Mouse (Mus musculus): ENCODE results near the gene Man2b2.

Gene Man2b2

DNA sequence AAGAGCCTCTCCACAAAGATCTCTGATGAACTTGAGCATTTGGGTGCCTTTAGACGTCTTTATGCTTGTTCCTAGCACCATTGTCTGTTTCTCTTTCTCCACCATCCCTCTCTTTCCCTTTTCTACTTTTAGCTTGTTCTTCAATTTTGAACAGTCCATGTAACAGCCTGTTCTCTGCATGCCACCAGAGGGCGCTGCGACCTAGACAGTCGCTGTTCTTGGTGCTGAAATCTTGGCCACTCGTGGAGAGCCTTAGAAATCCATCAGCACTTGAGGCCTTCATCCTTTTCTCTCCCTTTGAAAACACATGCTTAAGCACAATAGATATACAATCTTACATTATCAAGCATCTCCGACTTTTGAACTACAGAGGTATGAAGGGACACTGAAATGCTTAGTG lies 5.5 kb upstream of the Man2b2 start:
- DNase-seq (ENCODE audit: low spot score in 2 of 2) = peak; percentile 62 to 74

DNA sequence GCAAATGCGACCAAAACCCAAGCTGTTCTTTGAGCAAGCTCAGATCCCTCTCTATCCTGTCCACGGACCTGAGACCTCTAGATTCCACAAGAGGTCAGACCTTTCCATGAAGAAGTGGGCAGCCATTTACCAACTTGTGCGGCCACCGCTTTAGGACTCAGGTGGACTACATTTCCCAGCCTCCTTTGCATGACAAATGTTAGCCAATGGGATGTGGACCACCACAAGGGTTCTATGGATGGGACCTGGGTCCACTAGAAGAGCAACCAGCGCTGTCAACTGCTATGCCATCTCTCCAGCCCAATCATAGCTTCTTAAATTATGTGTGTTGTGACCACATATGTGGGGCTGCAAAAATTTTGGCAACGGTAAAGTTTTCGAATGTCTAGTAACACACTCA lies 819 bp upstream of the Man2b2 start:
- DNase-seq (ENCODE audit: low spot score in 2 of 2) = no peak

DNA sequence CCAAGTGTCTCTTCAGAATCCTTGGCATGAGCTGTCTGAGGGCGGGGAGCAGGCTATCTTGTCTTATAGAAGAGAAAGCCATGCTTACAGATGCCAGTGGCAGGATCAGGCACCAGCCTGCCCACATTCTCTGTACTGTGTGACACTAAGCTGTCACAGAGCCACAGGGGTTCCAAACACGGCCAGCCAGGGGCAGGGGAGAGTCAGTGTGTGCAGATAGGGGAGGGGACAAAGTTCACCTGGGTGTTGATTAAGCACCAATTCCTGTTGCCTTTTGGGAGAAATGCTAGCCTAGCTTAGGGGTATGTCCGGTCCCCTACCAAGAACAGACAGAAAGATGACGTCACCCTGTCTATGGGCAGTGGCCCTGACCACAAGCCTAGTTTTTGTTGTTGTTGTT lies 1.4 kb downstream of the Man2b2 start:
- no peak for DNase-seq (ENCODE audit: low spot score in 2 of 2)

DNA sequence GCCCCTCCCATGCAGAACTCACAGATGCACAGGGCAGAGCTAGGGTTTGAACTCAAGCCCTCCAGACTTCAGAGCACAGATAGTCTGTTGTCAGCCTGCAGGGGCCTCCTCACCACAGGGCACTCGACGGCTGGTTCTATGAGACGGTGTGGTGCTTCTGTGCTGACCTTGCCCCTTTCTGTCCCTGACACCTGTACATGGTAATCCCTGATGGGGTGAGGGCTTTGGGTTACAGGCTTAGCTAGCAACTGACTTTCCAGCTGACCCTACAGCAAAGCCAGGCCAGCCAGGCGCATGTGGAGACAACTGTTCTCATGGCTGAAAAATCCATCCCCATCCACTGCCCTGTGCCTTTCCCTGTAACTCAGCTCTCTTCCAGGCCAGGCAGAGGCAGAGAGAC lies 7.5 kb downstream of the Man2b2 start:
- no peak for DNase-seq (ENCODE audit: low spot score in 2 of 2)

DNA sequence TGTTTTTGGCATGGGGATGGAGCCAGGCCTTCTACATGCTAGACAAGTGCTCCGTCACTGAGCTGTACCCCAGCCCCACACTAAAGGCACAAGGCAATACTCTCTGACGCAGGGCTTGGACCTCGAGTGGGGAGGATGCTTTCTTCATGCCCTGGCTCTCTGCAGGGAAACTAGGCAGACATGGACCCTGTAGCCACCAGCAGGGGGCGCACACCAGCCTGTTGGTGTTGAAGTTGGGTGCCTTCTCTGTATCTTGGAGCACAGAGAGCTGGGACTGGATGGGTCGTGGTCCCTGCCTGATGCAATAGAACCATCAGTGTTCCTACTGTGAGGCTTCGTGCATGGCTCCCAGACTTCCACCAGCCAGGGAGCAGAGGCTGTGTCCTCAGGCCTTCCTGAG lies 10.3 kb downstream of the Man2b2 start:
- peak; percentile 55 to 59 for DNase-seq (ENCODE audit: low spot score in 2 of 2)

DNA sequence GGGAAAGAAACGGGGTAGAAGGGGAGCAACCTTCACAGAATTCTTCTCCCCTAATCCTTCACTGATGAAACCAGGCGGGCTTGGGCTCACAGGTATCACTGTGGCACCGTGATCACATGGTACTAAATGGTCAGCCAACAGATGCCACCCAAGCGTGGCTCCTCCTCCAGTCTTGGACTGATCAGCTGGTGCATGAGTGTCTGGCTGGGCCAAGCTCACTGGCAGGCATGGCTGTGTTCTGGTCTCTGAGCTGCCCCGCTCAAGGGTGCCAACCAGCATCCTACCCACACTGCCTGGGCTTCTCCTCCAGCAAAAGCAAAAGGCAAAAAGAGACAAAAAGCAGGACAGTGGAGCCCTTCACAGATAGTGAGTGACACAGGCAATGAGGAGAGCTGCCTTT lies 10.7 kb downstream of the Man2b2 start:
- DNase-seq (ENCODE audit: low spot score in 2 of 2) = no peak

DNA sequence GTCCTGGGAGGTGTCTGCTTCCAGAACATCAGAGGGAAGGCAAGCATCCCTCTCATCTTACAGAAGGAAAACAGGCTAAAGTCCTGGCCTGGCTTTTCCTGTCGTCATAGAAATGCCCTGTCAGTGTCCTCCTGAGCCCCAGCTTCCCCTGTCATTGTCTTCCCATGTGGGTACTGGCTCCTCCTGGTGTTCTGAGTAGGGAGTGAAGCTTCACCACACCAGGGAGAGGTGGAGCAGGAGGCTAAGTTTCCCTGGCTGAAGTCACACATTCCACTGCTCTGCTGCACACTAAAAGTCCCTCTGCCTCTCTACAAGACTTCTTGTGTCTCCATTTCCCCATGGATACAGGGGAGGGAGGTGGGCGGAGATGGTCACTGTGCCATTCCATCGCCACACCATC lies 12.7 kb downstream of the Man2b2 start:
- DNase-seq (ENCODE audit: low spot score in 2 of 2) = no peak

DNA sequence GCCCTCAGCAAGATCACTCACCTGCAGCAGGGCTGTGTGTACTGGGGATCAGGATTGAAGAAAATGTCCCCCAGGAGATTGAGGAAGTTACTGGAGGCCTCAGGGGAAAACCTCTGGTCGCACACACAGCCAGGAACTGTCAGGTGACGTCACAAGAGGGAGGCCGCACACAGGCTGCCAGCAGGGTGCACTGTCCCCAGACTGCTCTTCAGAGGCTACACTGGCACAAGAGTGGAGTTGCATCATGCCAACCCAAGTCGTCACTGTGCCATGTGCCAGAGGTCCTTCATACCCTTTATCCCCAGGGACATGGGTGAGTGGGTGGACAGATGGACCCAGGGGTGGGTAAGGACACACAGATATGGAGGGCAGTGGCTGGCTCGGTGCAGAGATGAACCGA lies 15.9 kb downstream of the Man2b2 start:
- no peak for DNase-seq (ENCODE audit: low spot score in 2 of 2)

DNA sequence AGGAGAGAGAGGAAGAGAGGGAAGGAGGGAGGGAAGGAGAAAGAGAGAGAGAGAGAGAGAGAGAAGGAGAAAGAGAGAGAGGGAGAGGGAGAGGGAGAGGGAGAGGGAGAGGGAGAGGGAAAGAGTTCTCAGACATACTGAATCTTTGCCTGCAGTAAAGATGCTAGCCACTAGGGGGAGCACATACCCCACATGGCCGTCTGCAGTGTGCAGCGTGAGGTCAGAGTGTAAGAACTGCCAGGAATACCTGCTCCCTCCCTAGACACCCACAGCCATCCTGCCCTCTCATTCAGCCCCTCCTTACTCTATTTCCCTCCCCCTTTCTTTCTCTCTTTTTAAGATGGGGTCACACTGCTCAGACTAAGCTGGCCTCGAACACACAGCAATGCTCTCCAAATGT lies 19.0 kb downstream of the Man2b2 start:
- DNase-seq (ENCODE audit: low spot score in 2 of 2) = peak; percentile 38 to 58

DNA sequence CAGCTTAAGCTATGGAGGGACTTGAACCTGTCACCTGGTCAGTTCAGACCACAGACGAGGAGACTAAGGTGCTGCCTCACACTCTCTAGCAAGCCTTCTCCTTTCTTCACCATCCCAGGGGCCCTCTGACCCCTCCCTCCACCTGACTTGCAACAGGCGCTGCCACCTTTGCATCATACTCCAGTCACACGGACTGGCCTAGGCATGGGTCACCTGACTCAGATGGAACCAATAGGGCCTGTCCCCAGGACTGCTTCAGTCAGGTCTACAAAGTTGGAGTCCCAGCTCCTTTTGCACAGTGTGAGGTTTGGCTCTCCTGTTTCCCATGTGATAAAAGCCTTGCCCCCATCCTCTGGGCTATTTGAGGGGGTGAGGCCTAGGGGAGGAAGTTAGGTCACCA lies 19.8 kb downstream of the Man2b2 start:
- DNase-seq (ENCODE audit: low spot score in 2 of 2) = no peak

DNA sequence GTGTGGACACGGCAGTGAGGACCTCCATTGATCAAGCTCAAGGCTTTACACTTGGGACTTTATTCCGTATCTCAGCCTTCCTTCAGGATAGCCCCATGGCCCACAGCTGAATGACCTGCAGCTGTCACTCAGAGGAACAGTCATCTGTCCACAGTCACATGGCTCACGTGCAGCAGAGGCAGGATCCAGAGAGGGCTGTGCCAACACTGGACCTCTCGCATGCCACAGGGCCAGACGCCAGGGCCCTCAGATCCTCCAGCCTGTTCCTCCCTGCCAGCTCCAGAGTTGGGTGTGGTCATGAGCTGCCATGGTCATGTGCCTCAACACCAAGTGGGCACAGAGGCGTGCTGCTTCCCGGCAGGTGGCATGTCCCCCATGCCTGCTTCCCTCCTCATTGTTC lies 21.3 kb downstream of the Man2b2 start:
- no peak for DNase-seq (ENCODE audit: low spot score in 2 of 2)

DNA sequence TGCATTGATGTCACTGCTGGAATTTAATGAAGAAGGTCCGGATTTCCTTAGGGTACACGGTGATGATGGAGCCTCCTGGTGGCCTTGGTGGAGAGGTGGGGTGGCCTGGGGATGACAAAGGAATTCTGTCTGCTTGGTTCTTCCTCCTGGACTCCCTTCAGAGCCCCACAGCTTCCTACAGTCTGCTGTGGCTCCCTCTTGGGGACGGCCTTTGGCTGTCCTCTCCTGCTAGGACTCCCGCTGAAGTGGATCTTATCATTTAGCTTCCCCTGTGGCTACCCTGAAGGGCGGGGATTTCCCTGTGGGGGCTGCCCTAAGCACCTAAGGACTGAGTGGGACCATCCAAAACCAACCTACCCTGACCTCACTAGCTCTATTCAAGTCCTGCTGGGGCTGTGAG lies 23.3 kb downstream of the Man2b2 start:
- no peak for DNase-seq (ENCODE audit: low spot score in 2 of 2)

DNA sequence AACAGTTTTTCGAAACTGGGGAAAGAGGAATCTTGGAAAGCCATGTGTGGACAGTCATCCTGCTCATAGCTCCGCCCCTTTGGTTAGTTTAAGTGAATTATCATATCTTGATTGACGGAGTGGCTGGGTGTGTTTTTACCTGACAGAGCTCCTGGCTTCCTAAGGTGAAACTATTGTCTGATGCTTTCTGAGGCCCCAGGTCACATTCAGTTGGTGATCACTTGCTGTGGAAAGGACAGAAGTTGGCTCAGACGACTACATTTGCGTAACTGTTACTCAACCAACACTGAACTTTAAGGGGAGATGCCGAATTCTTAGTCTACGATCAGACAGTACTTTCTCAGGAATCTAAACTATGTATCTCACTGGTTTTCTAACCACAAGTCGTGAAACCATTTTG lies 33.2 kb downstream of the Man2b2 start:
- DNase-seq (ENCODE audit: low spot score in 2 of 2) = no peak

DNA sequence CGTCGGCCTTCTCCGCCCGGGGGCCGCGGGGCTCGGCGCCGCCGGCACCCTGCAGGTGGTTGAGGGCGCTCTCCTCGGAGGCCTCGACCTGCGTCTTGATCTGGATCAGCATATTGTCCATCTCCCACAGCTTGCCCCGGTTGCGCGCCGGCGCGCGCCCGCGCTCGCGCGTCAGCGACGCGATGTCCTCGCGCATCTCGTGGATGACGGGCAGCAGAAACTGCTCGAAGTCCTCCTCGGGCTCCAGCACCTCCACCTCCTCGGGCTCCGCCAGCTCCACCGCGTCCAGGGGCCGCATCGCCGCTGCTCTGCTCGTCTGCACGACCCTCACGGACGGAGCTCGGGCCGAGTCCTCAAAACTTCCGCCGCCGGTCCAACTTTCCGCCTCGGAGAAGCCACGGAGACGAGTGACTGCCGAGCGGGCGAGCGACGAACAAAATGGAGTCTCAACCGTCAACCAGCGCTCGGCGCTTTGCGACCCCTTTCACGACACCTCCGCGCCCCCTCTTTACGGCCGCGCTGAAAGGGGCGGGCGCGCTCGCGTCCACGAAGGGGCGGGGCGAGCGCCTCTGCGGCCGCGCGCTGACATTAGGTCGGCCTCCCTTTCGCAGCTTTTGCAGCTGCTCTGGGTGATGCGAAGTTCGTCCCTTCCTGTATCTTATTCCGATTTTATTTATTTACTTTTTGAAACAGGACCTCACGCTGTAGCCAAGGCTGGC lies 34.0 kb downstream of the Man2b2 start, which contains the start of gene Mrfap1:
Gene Mrfap1, minus strand, starts transcription at position 477 of the 719 bp plus-strand sequence.
- peak; percentile 87 to 92 for DNase-seq (ENCODE audit: low spot score in 2 of 2)

DNA sequence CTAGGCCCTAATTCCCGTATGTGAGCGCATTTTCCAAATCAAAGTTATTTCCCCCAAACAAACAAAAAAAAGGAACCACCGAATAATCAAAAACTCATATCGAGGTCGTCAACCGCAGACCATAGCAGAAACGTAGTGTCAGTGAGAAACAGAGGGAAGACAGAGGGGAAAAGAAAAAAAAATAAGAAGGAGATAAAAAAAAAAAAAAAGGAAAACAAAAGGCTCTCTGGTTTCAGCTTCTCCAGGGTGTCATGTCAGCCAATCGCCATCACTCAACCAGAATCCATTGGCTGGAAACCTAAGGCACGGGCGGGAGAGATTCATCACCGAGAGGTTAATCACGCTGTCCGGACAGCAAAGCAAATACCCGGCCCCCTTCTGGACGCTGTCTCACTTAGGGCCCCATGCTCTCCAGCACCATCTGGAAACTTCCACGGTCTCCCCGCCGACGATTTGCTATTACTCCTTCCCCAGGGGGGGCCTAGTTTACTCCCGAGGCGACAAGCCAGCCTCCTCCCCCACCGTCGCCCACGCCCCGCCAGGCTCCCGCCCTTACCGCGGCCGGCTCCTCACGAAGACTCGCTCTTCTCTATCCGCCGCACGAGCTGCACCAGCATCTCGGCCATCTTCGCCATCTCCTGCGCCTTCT lies 34.7 kb downstream of the Man2b2 start:
- peak; percentile 34 to 53 for DNase-seq (ENCODE audit: low spot score in 2 of 2)

DNA sequence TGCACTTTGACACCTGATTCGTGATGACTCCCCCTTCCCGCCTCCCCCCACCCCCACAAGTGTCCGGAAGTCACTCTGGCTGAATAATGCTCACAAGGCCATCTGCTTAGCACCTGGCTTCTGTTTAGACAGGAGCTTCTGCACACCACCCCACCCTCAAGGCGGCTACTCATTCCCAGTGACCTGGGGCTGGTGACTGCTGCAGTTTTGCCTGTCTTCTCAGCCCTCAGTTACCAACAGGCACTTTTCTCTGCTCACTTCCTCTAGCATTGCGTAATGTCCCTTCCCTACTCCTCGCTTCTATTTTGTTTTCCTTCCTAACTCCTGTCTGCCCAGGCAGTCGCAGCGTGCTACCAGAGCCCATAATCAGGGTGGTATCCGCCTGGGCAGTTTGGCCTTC lies 38.6 kb downstream of the Man2b2 start:
- no peak for DNase-seq (ENCODE audit: low spot score in 2 of 2)

DNA sequence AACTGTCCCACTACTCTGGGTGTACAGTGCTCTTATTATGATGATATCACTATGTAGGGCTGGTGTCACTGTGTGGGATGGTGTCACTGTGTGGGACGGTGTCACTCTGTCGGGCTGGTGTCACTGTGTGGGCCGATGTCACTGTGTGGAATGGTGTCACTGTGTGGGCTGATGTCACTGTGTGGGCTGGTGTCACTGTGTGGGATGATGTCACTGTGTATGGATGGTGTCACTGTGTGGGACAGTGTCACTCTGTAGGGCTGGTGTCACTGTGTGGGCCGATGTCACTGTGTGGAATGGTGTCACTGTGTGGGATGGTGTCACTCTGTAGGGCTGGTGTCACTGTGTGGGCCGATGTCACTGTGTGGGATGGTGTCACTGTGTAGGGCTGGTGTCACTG lies 44.4 kb downstream of the Man2b2 start:
- DNase-seq (ENCODE audit: low spot score in 2 of 2) = no peak

DNA sequence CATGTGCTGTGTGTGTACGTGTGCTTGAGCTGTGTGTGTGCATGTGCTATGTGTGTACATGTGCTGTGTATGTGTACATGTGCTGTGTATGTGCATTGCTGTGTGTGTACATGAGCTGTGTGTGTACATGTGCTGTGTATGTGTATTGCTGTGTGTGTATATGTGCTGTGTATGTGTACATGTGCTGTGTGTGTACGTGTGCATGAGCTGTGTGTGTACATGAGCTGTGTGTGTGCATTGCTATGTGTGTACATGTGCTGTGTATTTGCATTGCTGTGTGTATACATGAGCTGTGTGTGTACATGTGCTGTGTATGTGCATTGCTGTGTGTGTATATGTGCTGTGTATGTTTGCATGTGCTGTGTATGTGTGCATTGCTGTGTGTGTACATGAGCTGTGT lies 50.9 kb downstream of the Man2b2 start:
- DNase-seq (ENCODE audit: low spot score in 2 of 2) = no peak

DNA sequence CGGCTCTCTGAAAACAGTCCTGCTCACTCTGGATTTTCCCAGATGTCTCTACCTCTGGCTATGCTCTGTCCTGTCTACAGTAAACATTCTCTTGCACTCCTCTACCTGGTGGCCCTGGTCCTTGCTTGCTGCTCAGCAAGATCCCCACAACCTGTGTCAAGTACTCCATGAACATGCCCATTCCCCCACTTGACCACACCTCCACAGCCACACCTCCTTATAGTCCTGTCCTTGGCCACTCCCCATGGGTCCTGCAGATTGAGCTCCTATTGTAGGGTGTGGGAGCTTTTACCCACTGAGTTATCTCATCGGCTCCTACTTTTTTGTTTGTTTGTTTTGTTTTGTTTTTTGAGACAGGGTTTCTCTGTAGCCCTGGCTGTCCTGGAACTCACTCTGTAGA lies 51.6 kb downstream of the Man2b2 start:
- no peak for DNase-seq (ENCODE audit: low spot score in 2 of 2)

DNA sequence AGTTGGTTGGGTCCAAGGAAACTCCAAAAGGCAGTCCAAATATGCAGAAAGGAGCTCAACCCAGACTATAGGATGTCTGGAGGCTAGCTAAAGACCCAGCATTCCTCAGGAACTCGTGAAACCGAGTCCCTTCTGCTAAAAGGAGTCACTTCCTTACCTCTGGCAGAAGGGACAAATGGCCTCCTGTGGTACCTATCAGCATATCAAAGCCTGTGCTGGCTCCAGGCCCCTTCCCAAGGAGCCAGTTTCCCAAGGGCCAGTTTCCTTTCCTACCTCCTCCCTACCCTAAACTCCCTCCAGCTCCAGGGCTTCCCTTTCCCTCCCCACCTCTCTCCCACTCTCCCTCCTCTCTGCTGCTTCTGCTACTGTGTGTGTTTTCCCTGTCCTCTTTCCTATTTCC lies 53.3 kb downstream of the Man2b2 start:
- no peak for DNase-seq (ENCODE audit: low spot score in 2 of 2)

DNA sequence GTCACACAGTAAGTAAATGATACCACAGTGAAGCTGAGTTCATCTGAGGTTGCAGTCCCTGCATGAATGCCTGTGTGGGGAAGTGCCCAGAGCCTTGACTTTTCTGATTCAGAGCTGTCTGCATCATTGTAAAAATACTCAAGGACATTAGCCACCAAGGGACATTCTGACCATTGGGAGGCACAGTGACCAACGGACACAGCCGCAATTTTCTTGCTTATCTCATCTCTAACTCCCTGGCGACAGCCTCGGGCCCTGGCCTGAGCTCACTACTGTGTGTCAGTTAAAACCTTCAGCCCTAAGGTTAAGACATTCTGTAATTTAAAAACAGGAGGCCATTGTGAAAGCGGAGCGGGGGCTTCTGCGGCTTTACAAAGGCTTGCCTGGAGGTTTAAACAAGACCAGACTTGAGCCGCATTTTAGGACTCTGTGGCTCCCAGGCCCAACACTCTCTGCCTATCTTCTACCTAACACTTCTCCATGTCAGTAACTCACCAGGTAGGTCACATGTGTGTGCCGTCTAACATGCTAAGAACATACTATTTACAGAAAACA lies 54.4 kb downstream of the Man2b2 start:
- DNase-seq (ENCODE audit: low spot score in 2 of 2) = no peak

DNA sequence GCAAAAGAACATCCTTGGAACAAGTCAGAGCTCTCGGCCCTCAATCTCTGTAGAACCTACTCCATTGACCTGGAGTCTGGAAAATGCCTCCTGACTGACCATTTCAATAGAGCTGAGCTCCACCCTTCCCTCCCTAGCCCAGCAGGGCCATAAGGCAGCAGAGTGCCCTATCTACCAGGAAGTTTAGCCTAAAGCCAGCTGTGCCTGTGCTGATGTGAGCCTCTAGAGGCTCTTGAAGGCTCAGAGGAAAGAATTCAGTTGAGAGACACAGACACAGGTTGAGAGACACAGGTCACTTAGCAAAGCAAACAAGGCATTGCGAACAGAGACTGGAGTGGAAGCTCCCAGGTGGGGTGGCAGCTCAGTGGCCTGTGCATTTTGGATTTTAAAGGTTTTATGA lies 55.1 kb downstream of the Man2b2 start:
- no peak for DNase-seq (ENCODE audit: low spot score in 2 of 2)

DNA sequence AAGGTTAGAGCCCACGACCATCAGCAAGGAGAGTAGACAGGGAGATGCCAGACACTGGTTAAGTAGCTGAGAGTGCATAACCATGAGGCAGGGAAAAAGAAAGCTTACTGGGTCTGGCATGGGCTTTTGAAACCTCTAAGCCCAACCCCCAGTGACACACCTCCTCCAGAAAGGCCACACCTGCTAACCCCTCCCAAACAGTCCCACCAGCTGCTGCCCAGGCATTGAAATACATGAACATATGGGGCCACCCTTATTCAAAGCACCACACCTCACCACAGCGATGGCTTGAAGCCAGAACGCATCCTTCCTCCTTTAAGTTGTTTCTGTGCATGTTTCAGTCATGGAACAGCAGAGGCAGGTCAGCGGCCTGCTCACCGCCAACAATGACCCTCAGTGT lies 57.9 kb downstream of the Man2b2 start:
- DNase-seq (ENCODE audit: low spot score in 2 of 2) = no peak

Data from frontal cortex, postnatal 25 days (tissue).